Mouse (Mus musculus) frontal cortex, postnatal 10 days (tissue): ENCODE results near the gene D11Wsu47e.

ENCODE experiments used
- DNase-seq, 2 experiments: peaks; one replicate each; pipeline ENCODE4 v3.0.0; 2022; ENCODE audit warnings: low spot score in 2 of 2, mixed read lengths in 1 of 2

D11Wsu47e gene

DNA sequence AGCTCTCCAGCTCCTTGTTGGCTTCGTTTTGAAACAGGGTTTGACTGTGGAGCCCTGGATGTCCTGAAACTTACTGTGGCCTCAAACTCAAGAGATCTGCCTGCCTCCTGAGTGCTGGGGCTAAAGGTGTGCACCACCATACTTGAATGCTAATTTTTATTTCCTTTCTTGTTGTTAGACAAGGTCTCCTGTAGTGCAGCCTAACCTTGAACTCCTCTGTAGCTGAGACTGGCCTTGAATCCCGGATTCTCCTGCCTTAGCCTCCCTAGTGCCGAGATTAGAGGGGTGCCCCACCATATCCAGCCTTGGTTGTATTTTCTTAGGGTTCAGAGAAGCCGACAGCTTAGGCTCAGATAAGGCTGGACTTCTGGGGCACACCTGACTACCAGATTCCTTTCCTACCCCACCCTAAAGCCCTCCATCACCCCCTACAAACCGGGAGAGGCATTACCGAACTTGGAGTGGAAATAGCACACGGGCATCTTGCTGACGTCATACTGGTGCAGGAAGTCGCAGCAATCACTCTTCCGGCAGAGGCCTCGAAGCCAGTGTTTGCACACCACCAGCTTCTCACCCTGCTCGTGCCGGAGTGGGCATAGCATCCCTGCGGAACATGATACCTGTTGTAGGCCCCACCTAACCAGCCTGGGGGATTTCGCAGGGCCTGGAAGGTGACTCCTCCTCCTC, 21.9 kb downstream of the D11Wsu47e start:
- no peak for DNase-seq

DNA sequence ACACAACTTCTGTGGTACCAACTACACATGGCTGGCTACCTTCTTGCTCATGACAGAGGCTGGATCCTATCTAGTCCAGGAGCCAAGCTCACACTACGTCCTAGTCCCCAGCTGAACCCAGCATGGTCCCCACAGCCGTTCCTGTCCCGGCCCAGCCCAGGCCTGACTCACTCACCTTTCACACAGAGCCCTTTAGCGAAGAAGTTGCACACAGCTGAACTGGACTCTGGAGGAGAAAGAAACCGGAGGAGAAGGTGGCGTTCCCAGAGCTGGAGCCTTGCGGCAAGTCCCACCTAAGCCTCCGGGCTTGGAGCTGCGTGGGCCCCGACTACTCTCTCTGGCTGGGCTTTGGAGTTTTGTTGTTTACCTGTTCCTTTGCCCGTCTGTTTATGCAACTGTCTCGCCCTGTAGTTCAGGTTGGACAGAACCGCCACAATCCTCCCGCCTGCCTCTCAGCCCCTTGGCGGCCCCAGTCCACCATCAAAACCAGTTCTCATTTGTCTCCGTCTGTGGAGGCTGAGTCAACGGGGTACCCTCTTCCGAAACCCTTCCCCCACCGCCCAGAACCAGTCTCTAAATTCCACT, 24.5 kb downstream of the D11Wsu47e start:
- DNase-seq: no peak

DNA sequence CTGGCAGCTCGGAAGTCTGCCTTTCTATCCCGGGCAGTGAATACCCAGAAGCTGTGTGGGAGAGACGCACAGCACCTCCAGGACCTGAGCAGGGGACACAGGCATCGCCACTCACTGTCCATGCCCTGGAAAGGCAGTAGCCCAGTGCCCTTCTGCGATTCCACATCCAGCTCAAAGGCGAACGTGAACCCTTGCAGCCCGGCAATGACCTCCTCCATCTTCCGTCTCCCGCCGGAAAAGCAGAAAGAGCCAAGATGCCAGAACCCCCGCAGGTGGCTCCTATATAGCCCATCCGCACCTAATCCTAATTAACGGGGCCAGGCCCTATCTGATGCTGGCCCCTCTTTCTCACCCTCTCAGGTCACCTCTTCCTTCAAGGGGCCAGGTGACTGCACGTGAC, 25.1 kb downstream of the D11Wsu47e start:
- DNase-seq: no peak

DNA sequence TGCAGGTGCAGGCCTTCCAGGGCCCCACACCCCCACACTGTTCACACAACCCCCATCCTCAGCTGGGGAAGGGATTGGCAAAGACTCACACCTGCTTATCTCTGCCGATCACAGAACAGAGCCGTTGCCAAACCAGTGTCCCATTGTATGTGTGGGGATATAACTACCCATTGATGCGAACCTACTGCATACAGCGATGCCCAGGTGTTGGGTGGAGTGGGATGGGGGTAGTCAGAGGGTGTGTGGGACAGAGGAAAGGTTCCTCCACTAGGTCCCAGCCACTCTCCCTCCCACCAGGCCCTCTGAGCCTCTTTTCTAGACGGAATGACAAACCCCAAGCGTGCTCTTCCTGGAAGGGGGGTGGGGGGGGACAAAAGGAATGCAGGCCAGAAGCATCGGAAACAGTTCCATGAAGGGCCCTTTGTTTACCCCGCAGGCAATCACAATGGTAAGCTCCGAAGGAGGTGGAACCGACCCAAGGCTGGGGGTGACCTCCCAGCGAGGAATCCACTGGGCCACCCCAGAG, 25.6 kb downstream of the D11Wsu47e start, which contains the start of gene Cpsf4l:
Gene Cpsf4l (minus strand): TSS at position 287 of the 526 bp plus-strand sequence.
- no peak for DNase-seq

DNA sequence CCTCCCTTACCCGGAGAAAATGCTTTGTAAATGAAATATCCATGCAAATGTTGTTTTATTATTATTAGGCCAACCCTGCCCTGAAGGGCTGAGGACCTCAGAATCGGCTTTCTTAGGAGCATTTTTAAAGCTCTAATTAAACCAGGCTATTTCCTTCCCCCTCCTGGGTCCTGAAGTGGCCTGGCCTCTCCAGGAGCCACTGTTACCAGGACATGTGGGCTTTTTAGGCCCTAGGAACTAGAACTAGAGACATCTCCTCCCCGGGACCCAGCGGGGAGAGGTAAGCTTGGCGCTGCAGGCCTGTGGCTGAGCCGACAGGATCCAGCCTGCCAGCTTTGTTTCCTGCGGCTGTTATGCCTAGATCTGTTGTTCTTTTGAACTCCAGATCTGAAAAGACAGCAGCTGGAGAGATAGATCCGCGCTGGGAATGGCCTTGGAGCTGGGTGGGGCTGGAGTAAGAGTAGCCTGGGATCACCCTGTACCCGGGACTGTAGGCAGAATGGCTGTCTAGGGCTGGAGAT, 26.1 kb downstream of the D11Wsu47e start:
- no peak for DNase-seq

DNA sequence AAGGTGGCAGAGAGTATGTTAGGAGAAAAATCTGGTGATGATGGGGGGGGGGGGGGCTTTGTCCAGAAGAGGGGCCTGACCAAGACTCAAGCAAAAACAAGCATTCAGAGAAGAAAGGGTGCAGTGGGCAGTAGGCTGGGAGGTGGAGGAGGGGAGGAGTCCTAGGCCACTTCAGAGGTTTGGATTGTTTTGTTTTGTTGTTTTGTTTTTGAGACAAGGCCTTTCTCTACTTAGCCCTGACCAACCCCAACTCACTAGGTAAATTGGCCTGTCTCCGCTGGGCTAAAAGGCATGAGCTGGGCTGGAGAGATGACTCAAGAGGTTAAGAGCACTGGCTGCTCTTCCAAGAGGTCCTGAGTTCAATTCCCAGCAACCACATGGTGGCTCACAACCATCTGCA, 26.8 kb downstream of the D11Wsu47e start:
- no peak for DNase-seq

DNA sequence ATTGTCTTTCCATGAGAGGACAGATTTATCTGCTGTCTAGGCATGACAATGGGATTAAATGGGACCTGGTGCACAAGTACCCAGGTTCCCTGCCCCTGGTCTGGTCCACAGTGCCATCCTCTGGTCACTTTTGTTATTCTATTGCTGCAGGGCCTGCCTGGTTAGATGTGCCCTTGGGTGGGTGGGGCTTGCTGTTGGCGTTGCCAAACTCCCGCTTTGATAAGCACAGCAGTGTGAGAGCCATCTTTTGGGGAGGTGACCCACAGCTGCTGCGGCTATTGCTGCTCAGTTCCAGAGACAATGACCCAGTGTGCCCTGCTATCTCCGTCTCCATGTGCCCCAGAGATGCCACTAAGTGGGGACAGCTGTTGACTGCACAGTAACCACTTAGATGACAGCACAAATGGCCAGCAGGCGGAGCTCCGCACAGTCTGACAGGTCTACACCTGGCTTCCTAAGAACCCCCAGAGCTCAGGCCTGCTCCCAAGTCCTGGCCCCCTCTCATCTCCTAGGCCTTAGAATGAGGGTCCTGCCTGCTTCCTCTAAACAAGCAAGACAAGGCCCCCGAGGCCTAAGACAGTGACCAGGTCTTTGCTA, 31.0 kb downstream of the D11Wsu47e start:
- DNase-seq: no peak

DNA sequence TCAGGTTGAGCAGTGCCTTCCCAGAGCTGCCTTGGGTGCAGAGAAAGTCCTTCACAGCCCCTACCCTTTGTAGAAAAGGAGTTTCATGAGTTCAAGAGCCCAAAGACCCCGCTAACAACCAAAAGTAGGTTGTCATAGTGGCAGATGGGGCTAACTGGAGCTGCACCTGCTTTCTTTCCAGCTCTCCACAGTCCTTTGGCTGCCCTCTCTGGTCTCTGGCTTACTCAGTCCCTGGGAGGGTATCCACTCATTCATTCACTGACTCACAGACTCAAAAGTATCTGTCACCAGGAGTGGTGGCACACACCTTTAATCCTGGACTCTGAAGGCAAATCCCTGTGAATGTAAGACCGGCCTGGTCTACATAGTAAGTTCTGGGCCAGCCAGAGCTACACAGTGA, 31.9 kb downstream of the D11Wsu47e start:
- no peak for DNase-seq

DNA sequence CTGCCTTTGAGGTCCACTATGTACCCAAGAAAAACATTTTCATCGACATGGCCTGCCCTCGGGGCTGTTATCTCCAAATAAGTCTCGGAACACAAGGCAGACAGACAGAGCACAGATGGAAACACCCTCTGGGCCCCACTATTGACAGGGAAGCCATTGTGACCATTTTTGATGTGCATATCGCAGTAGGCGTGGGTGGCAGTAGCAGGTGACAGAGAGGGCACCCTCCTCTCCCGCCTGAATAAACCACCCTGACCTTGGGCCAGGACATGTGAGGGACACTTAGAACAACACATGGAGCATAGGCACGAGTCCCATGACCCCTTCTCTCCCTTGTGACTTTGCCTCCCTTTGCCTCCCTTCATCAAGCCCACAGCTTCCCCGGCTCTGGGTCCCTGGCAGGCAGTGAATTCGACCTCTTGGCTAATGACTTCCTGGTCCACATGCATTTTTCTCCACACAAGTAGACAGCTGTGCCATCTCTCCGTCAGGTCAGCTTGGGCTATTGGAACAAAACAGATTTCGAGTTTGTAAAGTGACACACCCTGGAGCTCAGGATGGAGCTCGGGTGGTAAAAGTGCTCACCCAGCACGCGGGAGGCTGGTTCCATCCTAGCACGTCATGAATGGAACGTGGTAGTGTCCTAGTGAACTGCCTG, 33.7 kb downstream of the D11Wsu47e start:
- no peak for DNase-seq

DNA sequence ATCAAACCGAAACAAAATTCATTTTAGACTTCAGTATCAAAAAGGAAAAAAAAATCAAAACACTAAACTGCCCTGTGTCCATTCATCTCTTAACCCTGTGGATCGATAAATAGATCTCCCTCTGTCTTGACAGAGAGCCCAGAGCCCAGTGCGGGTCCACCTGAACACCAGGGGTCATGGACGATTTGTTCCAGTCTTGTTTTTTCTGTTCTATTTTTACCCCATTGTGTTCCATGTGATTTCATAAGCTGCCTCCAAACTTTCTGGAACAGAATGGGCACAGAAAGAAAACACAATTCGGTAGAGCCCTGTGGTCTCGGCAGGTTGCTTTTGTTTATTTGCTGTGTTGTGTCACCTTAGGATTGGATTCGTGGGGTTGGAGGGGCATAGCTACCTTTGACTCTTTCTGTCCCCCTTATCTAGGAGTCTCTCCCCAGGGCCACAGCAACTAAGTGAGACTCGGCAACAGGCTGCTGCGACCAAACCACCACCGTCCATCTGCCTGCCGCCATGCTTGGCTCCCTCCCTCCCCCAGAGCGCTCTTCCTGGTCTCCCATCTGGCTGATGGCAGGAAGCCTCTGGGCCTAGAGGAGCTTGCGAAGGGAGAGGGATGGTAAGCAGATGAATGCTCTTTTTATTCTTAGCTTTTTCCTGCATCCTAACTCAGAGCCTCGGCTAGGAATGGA, 38.3 kb downstream of the D11Wsu47e start:
- DNase-seq: no peak

DNA sequence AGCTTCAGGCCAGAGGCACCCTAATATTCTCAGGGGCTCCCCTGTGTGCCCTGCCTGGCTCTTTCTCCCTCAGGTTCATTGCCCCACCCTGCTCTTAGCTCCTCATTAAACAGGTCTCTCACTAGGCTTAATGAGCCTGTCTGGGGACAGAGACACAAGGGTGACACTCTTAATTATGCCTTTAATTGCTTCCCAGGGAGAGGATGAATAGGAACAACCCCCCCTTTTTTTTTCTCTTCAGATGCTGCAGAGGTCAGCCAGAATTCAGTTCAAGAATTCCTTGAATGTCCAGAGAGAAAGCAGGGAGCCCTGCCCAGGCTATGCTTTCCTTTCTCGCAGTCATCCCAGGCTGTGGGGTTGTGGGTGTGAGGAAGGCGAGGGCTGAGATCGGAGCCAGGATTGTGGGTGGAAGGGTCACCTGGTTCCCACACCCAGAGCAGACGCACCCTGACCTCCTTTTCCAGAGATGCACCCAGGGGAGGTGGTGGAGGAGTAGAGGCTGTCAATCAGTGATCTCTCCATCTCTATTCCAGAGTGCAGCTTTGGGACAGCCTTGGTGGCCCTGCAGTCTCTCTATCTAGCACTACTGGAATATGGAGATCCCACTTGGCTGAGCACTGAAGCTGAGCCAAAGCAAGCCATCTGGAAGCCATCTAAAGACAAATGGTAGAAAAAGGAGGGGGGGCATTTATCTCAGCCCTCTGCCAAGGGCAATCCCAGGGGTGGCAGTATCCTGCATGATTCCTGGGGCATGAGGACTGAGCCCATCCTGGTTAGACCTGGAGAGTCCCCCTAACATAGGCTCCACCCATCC, 41.2 kb downstream of the D11Wsu47e start:
- DNase-seq: no peak

DNA sequence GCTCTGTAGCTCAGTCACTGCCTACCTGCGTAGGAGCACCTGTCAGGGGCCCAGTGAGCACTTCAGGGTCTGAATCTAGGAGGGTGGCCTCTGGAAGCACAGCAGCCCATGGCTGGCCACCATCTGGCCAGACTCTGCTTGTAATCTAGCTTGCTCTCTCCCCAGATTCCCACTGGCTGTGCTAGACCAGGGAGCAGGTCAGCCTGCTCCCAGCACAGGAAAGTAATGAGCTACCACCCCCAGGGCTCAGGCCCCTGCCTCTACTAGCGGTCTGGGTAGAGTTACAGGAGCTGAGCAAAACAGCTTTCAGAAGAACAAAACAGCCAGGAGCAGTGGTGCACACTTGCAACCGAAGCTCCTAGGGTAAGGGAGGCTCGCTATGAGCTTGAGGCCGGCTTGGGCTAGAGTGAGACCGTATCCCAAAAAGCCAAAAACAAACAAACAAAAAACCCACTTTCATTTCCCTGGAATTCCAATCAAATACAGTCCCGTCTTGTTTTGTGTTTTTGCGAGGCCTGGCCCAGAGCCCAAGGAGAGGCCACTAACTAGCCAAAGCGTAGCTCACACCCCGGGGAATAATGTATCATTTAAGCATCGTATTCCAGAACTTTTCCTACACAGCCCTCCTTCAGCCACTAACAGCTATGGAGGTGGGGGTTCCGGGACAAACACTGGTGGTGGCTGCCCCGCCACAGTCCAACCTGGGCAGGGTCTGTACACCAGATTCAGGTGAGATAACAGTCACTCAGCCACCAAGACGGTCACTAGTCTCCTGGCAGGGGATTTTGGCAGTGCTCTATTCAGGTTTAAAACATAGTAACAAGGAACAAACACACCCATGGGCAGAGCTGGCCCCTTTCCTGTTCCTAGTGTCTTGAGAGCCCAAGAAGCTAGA, 43.0 kb downstream of the D11Wsu47e start:
- DNase-seq: no peak

DNA sequence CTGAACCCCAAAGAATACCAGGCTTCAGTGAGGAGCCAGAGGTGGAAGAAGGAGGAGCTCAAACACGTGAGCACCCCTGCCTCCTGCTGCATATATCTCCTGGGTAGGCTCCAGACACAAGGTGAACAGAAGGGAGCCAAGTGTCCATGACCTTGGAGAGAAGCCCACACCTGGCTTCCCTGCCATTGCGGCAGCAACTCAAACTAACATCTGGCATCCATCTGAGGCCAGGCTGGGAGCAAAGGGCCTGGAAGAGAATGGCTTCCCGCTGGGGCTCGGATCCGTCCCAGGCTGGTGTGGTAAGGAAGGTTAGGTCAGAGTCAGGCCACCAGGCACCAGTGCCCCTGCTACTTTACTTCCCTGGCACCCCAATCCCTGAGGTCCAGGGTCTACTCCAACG, 43.8 kb downstream of the D11Wsu47e start:
- DNase-seq: no peak

DNA sequence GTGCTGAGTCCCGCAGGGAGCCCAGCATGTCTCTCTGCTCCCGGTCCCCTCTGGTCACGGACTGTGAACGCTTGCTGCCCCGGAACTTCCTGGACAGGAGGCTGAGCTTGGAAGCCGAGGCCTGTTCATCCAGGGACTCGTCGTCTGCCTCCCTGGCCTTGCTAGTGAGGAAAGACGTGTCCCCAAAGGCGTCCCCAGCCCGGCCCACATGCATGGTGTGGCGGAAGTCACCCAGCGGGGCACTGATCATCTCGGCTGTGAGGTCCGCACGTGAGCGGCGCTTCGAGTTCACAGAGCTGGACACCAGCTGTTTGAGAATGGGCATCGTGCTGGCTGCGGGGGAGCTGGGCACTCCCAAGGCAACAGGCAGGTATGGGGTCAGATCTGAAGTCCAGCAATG, 45.0 kb downstream of the D11Wsu47e start:
- no peak for DNase-seq

DNA sequence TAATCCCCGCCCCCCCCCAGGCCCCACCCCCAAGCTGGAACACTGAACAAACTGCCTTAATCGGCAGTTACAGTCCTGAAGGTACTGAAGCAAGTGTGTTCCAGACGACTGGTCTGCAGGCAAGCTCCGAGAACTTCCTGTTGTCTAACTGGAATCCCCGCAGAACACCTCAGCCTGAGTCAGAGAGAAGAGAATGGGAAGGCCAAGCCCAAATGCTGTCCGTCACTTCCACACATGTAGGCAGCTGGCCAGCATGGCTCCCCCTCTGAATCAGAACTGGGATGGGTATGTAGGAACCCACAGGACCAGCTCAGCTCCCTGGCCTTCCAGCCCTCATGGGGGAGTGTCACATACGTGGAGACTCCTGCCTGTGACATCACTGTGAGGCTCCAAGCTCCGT, 45.7 kb downstream of the D11Wsu47e start:
- DNase-seq: no peak

DNA sequence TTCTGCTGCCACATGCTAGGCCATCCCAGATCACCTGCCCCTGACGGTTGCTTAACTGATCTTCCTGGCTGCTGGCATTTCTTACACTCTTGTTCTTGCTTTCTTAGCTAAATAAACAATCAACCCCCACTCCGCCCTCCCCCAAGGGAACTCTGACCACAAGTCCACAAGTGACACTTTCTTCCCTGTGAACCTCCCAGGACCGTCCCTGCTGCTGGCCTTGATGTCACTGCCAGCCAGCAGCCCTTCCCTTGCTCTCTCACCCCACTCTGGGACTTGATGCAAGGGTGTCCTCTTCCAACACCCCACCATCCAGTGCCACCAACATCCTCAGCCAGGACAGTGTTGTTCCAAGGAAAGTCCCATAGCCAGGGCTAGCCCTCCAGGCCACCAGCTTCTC, 46.7 kb downstream of the D11Wsu47e start:
- no peak for DNase-seq

DNA sequence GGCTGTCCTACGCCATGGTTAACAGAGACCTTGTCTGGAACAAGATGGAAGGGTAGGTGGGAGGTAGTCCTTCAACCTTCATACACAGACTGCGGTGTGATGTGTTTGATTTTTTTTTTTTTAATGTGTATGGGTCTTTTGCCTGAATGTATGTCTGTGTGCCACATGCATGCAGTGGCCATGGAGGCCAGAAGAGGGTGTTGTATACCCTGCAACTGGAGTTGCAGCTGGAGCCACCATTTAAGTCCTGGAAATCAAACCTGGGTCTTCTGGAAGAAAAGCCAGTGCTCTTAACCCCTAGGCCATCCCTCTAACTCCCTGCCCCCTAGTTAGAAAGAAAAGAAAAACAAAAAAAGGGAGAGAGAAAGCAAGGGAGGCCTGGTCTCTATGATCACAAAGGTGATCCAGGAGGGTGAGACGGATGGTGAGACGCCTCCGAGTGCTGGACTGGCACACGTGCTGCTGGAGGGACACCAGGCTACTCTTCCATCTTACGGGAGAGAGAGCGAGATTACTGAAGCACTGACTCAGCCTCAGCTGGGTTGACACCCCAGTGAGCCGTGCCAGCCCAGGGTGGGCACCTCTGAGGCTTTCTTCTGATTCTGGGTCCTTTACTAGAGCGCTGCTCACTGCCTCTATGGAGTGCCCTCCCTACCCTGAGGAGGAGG, 47.9 kb downstream of the D11Wsu47e start:
- DNase-seq: no peak

DNA sequence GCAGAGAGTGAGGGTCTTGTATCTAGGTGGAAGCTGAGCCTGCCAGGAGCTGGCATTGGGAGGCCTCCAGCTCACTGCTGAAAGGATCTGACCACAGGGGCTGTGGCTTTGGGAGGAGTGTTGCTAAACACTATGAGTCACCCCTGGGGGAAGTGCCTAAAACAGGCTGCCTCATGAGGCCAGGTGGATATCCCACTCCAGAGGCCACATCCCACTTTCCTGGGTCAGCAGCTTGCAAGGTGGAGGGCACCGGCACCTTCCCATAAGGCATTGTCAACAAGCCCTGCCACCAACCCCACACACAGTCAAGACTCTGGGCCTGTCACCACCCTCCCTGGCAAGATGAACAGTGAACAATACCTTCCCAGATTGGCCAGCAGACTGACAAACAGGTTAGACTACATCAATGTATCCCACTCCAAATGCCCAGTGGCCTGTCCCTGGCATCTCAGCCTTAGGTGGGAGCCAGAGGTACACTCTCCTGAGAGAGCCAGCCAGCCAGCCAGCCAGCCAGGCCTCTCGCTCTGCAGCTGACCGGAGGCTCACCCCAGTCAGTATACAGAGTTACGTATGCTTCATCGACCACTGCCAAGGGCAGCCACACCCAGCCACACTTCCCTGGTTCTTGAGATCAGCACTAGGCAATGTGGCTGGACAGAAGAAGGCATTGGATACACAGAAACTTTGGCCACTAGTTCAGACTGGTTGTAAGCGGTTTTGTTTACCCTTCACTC, 49.6 kb downstream of the D11Wsu47e start:
- DNase-seq: no peak

DNA sequence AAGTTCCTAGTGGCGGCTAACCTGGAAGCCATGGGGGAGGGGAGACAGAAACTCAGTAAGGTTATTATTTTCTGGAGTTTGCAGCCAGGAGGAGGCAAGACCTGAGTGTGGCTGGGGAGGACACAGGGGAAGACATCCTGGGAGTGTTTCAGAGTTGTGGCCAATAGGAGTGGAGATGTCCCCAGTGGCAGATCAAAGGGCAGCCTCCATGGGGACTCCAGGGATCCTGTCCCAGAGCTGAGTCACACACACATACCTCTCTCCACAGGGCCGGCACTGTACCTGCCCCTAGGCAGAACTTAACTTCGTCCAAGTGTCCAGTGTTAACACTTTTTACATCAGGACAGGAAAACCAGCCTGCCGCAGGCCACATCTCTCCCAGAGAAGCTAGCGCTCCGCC, 50.9 kb downstream of the D11Wsu47e start:
- DNase-seq: no peak
